Mouse (Mus musculus): ENCODE results near the gene Luc7l3.

The Luc7l3 gene

DNA sequence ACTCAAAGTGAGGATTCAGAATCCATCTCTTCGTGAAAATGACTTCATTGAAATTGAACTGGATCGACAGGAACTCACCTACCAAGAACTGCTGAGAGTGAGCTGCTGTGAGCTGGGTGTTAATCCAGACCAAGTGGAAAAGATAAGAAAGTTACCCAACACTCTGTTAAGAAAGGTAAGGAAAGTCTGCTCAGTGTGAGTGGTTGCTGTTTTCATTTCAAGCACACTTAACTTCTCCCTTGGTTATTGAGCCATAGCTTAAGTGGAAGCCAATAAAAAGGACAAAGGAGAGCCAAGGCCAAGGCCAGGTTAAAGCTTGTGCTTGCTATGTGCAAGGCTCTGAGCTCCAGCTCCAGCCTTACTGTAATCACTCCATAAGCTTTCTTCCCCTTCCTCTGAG, 16.6 kb upstream of the Luc7l3 start:
- DNase-seq (ENCODE audit: low read depth): no peak

DNA sequence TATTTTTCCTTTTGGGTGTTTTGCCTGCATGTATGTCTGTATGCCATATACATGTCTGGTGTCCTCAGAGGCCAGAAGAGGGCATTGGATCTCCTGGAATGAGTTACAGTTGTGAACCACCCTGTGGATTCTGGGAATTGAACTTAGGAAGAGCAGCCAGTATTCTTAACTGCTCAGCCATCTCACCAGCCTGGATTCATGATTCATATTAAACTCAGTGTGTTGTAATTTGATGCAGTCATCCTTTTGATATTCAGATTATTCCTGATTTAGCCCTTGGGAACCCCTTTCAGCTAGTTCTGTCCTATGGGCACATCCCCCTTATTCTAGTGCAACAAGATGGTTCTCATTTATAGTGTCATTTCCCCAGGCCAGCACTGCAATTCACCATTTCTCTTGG, 14.8 kb upstream of the Luc7l3 start:
- no peak for DNase-seq (ENCODE audit: low read depth)

DNA sequence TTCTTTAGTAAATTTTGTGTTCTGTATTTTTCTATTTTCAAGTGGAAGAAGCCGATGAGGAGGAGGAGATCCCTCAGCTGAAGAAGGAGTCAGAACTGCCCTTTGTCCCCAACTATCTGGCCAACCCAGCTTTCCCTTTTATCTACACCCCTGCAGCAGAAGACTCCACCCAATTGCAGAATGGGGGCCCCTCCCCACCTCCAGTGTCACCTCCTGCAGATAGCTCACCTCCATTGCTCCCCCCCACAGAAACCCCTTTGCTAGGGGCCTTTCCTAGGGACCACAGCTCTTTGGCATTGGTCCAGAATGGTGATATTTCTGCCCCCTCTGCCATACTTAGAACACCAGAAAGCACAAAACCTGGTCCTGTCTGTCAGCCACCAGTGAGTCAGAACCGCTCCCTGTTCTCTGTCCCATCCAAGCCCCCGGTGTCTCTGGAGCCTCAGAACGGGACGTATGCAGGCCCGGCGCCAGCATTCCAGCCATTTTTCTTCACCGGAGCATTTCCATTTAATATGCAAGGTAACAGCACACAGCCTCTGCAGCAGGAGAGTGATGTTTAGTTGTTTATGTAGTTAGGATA, 12.7 kb upstream of the Luc7l3 start:
- no peak for DNase-seq (ENCODE audit: low read depth)

GRCm38 (mm10) chr11:94332726-94333125, 10.9 kb upstream of the Luc7l3 start:
- no peak for DNase-seq (ENCODE audit: low read depth)

DNA sequence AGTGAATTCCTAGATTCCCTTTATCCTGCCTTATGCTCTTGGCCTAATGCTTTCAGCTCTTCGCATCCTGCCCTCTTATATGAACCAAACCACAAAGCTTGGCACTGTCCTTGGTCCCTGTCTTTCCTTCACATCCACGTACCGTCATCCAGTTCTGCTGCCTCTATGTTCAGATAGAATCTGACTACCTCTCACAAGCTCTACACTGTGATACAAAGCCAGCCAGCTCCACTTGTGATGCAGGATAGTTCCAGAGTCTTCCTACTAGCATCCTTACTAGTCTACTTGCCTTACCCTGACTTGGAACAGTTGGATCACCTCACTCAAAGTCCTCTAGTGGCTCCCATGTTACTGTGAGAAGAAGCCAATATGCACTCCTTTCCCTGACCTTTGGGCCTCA, 8.4 kb upstream of the Luc7l3 start:
- DNase-seq (ENCODE audit: low read depth): no peak

GRCm38 (mm10) chr11:94329270-94329891, 7.6 kb upstream of the Luc7l3 start:
- DNase-seq (ENCODE audit: low read depth): no peak

DNA sequence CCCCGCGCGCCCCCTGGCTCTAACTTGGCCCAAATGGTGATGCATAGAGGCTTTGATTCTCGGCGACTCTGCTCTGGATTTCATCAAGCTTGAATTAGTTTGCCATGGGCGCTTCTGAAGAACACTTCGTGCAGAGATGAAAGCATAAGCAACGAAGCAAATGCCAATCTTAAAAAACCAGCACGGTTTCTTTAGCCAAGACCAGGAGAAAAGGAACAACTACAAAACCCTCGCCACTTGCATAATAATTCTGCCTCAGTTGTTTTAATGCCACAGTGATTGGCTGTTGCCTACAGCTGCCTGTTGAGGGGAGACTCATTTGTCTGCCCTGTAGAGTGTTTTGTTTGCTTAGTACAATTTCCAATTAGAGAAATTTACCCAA, 6.8 kb upstream of the Luc7l3 start:
- no peak for DNase-seq (ENCODE audit: low read depth)

DNA sequence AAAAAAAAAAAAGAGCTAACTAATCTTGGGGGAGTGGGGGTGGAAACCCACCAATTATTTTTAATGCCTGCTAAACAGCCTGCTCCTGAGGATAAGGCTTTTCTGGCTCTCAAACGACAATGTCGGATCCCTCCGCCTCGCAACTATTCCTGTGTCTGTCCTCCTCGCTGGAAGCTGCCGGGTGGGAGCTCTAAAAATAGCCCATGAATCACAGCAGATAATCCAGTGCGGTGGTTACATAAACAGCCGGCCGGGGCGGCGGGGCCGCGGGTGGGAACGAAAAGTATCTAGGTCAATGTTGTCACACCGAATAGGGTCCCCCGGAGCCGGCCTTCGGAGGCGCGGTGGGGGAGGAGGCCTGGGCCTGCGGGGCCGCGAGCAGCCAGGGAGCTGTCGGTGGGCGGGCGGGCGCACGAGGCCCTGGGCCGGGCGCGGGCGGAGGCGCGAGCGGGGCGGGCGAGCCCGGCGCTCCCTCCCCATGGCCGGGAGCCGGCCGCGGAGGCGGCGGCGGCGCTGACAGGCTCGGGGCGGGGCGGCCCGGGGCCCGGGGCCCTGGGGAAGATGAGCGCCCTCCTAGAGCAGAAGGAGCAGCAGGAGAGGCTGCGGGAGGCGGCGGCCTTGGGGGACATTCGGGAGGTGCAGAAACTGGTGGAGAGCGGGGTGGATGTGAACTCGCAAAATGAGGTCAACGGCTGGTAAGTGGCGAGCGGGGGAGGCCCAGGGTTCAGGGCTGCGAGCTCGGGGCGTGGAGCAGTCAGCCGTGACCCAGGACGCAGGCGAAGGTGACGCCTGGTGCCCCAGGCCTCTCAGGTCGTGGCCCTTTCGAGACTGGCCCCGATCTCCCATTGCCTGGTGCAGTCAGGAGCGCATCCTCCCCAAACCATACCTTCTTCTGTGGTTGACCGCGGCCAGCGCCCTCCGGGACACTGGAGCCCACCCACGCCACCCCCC, 6.2 kb upstream of the Luc7l3 start, which contains the start of gene Ankrd40:
TSS of gene Ankrd40 (plus strand) at position 309 of the 951 bp plus-strand sequence.
- DNase-seq (ENCODE audit: low read depth): peak; percentile 77

- DNase-seq (ENCODE audit: low read depth): no peak
Measured at GRCm38 (mm10) chr11:94326961-94327411, 5.2 kb upstream of the Luc7l3 start.

DNA sequence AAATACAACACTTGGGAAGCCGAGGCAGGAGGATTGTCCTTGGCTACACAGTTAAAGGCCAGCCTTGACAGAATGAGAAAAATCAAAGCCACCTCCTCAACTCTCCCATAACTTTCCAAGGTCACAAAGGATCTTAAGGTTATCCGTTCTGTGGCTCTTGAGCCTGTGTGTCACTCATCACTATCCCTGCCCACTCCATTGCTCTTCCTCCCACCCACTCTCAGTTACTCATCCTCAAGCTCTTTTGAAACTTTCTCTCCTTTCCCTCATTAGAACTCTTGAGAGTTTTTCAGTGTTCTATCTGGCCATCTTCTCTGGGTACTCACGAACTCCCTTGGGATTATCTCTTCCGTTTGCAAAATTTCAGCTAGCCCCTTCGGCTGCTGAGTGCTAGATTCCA, 2.8 kb upstream of the Luc7l3 start:
- DNase-seq (ENCODE audit: low read depth): no peak

GRCm38 (mm10) chr11:94323271-94323925, 1.6 kb upstream of the Luc7l3 start:
- DNase-seq (ENCODE audit: low read depth): no peak

DNA sequence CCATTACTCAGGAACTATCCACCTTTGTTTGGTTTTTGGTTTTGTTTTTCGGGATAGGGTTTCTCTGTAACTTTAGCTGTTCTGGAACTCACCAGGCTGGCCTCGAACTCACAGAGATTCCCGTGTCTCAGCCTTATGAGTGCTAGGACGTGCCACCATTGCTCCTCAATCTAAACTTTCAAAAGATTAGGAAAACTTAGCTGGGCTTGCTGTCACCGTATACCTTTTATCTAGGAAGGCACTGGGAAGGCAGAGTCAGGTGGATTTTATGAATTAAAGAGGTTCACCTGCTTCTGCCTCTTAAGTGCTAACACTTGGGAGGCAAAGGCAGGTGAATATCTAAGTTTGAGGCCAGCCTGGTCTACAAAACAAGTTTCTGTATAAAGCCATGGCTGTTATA, 848 bp upstream of the Luc7l3 start:
- no peak for DNase-seq (ENCODE audit: low read depth)

DNA sequence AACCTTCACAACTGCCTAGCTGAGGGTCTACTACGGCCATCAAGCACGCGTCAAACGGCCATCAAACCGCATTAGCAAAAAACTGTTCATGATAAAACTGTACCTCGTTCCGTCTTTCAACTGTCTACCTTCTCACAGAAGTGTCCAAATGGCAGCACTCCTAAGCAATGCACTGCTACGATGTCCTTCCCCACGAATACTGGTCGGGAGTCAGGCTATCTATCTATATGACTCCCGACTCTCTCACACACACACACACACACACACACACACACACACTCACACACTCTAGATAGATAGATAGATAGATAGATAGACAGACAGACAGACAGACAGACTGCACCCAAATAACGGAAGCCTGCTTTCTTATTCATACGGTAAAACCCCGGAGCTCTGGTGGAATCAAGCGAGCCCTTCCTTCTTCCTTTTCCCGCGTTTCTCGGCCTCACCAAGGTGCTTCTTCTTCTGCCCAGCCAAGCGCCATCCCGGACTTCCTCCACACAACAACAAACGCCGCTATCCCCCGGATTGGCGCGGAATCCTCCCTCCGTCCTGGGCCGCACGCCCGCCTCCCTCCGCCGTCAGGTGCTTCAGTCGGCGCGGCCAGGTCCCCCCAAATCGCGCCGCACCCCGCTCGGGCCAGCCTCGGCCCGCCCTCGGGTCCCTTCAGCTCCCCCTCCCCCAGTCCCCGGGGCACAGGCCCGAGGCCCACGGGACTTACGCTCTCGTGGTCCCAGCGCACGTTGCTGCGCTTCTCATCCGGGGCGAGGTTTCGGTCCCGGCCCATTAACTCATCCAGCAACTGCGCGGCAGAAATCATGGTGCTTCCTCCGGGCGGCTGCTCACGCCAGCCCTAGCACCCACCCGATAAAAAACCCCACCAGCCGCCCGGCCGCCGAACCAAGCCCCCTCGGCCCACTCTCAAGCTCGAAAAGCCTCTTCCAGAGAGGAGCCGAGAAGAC, 538 bp downstream of the Luc7l3 start:
- DNase-seq (ENCODE audit: low read depth): no peak

- DNase-seq (ENCODE audit: low read depth): no peak
Measured at GRCm38 (mm10) chr11:94318056-94318455, 3.7 kb downstream of the Luc7l3 start.

DNA sequence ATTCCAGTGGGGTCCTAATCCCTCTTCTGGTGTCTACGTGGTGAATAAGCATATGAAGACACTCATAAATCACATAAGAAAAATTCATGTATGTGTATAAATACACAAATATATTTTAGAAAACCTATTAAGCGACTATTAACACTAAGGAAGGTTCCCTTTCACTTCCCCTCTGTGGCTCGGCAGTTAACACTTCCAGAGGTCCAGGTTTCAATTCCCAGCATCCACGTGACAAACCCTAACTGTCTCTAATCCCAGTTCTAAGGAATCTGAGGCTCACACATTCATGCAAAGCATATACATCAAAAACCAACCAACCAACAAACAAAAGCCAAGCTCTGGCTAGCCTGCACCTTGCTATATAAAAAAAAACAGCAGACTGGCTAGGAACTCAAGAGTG, 4.3 kb downstream of the Luc7l3 start:
- DNase-seq (ENCODE audit: low read depth): no peak

- DNase-seq (ENCODE audit: low read depth): no peak
Measured at GRCm38 (mm10) chr11:94317014-94317413, 4.8 kb downstream of the Luc7l3 start.

DNA sequence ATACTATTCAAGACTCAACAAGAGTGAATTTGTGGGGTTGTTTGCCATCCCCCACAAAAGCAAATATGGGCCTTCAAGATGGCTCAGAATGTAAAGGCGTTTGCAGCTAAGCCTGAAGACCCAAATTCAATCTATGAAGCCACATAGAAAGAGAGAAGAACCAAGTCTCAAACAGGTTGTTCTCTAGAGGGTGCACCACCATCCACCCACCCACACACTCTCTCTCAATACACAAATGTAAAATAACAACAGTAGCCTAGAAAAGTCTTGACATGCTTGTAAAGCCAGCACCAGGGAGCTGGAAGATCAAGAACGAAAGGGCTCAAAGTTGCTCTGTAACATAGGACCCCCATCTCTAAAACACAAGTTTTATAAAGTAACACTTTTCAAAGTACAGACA, 5.3 kb downstream of the Luc7l3 start:
- DNase-seq (ENCODE audit: low read depth): no peak

DNA sequence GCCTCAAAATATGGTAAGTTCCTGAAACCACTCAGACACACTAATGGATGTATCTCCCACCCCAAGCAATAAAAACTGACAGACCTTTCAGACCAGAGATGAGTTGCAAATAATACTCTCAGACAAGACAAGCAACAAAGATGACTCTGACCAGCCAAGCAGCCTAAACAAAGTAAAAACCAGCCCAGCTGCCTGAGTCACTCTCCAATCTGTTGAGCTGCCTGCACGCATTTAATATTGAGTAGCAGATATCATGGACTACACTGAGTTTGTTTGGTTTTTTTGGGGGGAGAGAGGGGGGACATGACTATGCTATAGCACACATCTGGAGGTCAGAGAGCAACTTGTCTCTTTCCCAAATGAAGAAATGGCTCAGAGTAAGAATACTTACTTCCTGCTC, 6.5 kb downstream of the Luc7l3 start:
- no peak for DNase-seq (ENCODE audit: low read depth)

GRCm38 (mm10) chr11:94314098-94314652, 7.6 kb downstream of the Luc7l3 start:
- DNase-seq (ENCODE audit: low read depth): no peak

- DNase-seq (ENCODE audit: low read depth): no peak
Measured at GRCm38 (mm10) chr11:94312733-94313132, 9.1 kb downstream of the Luc7l3 start.

Data from c-Kit-positive CD71-negative TER-119-negative erythroid progenitor cells, embryonic 14.5 days (primary cell).